In genomic region chr16:84834344-84834743, GRCm38 (mm10) we compare ENCODE assay signal across 8 mouse cellular contexts. TPM values are rescaled to one million over a fixed set of nuclear protein-coding genes. Genes with fewer than 3 reads are reported as not detected.
DNase-seq lines count a peak whose midpoint lies in the region; ATAC-seq and TF ChIP-seq lines count a peak whose summit lies in the region.

No protein-coding gene starts in this region.

- H3K27me3 ChIP-seq in thymus, adult 2 months (ENCODE audit: control insufficient read depth, insufficient read depth, low read length): no peaks in the 10 kb centered on the region
- no peaks in the 10 kb centered on the region for H3K27me3 ChIP-seq in limb, embryonic 15.5 days
- no peaks in the 10 kb centered on the region for H3K27me3 ChIP-seq in stomach, embryonic 16.5 days (ENCODE audit: control insufficient read depth, insufficient read depth, low read length)

- H3K27ac ChIP-seq in thymus, adult 2 months (ENCODE audit: control insufficient read depth, insufficient read depth, low read length): peak overlapping the region; percentile 74
- H3K27ac ChIP-seq in limb, embryonic 15.5 days: peak overlapping the region; percentile 99
- H3K27ac ChIP-seq in stomach, embryonic 16.5 days (ENCODE audit: low read length): peak overlapping the region; percentile 99

- no peak for TF ChIP-seq POLR2A in thymus, adult 2 months (IDR thresholded peaks at IDR 0.05; ENCODE audit: control insufficient read depth, extremely low read depth, insufficient read depth, low read length, poor library complexity)

- peaks cover 12% of the 10 kb centered on the region for H3K4me1 ChIP-seq in thymus, adult 2 months (replicated peaks; ENCODE audit: control insufficient read depth, insufficient read depth, low read length)
- H3K4me1 ChIP-seq in limb, embryonic 15.5 days: peaks cover 28% of the 10 kb centered on the region
- peaks cover 21% of the 10 kb centered on the region for H3K4me1 ChIP-seq in stomach, embryonic 16.5 days (ENCODE audit: control insufficient read depth, insufficient read depth, low read length)

- no peaks in the 10 kb centered on the region for H3K9me3 ChIP-seq in limb, embryonic 15.5 days
- no peaks in the 10 kb centered on the region for H3K9me3 ChIP-seq in stomach, embryonic 16.5 days (replicated peaks; ENCODE audit: control insufficient read depth, low read length)

- WGBS in thymus, adult 2 months: 2% methylated on average over 22 of the region's 22 CpGs
- under 1% methylated on average over 22 of the region's 22 CpGs for WGBS in limb, embryonic 15.5 days
- under 1% methylated on average over 22 of the region's 22 CpGs for whole genome bisulfite sequencing in stomach, embryonic 16.5 days

- H3K36me3 ChIP-seq in thymus, adult 2 months (ENCODE audit: control insufficient read depth, insufficient read depth, low read length): peaks cover 26% of the 10 kb centered on the region
- peaks cover 30% of the 10 kb centered on the region for H3K36me3 ChIP-seq in limb, embryonic 15.5 days
- H3K36me3 ChIP-seq in stomach, embryonic 16.5 days (ENCODE audit: control insufficient read depth, insufficient read depth, low read length): 0 out of 2 replicates have a peak, but pooled peaks cover 16% of the 10 kb centered on the region

- ATAC-seq in frontal cortex, adult (ENCODE audit: low TSS enrichment): peak; percentile 3; the same call in 1 of the 2 replicates
- ATAC-seq in limb, embryonic 15.5 days (ENCODE audit: insufficient number of reproducible peaks, low FRiP score, low TSS enrichment, low read depth): peak; percentile 52; the same call in 1 of the 2 replicates
- ATAC-seq in stomach, embryonic 16.5 days (ENCODE audit: insufficient read depth, low FRiP score): no peak; the same call in 1 of the 2 replicates

- H3K4me3 ChIP-seq in thymus, adult 2 months (ENCODE audit: control insufficient read depth, insufficient read depth, low read length): peak overlapping the region; percentile 82
- H3K4me3 ChIP-seq in limb, embryonic 15.5 days: peak overlapping the region; percentile 98
- peak overlapping the region; percentile 85 for H3K4me3 ChIP-seq in stomach, embryonic 16.5 days (replicated peaks; ENCODE audit: low read length)

- TF ChIP-seq CTCF in thymus, adult 2 months (IDR thresholded peaks at IDR 0.05; ENCODE audit: borderline replicate concordance, control insufficient read depth, extremely low read depth, insufficient read depth, low read length, poor library complexity): no peak

- peak overlapping the region; percentile 57 for H3K4me2 ChIP-seq in limb, embryonic 15.5 days
- peak overlapping the region; percentile 82 for H3K4me2 ChIP-seq in stomach, embryonic 16.5 days (ENCODE audit: low read depth, low read length)

- peak overlapping the region; percentile 99 for H3K9ac ChIP-seq in limb, embryonic 15.5 days
- peak overlapping the region; percentile 96 for H3K9ac ChIP-seq in stomach, embryonic 16.5 days (ENCODE audit: low read length)

- DNase-seq in frontal cortex, adult 2 months (ENCODE audit: extremely low spot score in 1 of 2, low spot score in 1 of 2): no peak
- DNase-seq in thymus, adult 2 months: no peak
- DNase-seq in thymus, adult 18-20 months: no peak
- no peak for DNase-seq in adrenal gland, postnatal 14 days
- no peak for DNase-seq in cerebellum, adult 9-10 months

RNA-seq across cellular contexts. Expression of gene Gabpa, which starts 0.4 kb away (rescaled TPM):
- polyA plus RNA-seq in frontal cortex, adult 2 months (2012; rRNA removed): 20.1 and 20.2 TPM in 2 replicates
- 13.0 TPM in 2 replicates for polyA plus RNA-seq in thymus, adult 2 months (2012; rRNA removed)
- 30.6 and 32.0 TPM in 2 replicates for polyA plus RNA-seq in limb, embryonic 15.5 days (2015; fragmentation: Nextera tagmentation; extraction: Ambion mirVana)
- 31.3 and 32.0 TPM in 2 replicates for polyA plus RNA-seq in stomach, embryonic 16.5 days (2015; fragmentation: Nextera tagmentation; extraction: Ambion mirVana)
- total RNA-seq in adrenal gland, postnatal 14 days (2021): 55.0 and 59.0 TPM in 2 replicates

RNA-seq across cellular contexts. Expression of gene Atp5j, which starts 1.1 kb away (rescaled TPM):
- 396 and 409 TPM in 2 replicates for polyA plus RNA-seq in frontal cortex, adult 2 months (2012; rRNA removed)
- polyA plus RNA-seq in thymus, adult 2 months (2012; rRNA removed): 214 and 216 TPM in 2 replicates
- 779 and 787 TPM in 2 replicates for polyA plus RNA-seq in limb, embryonic 15.5 days (2015; fragmentation: Nextera tagmentation; extraction: Ambion mirVana)
- polyA plus RNA-seq in stomach, embryonic 16.5 days (2015; fragmentation: Nextera tagmentation; extraction: Ambion mirVana): 846 and 927 TPM in 2 replicates
- 415 and 429 TPM in 2 replicates for total RNA-seq in adrenal gland, postnatal 14 days (2021)
